ENCODE assay signal across 19 mouse cellular contexts in the genomic region with DNA sequence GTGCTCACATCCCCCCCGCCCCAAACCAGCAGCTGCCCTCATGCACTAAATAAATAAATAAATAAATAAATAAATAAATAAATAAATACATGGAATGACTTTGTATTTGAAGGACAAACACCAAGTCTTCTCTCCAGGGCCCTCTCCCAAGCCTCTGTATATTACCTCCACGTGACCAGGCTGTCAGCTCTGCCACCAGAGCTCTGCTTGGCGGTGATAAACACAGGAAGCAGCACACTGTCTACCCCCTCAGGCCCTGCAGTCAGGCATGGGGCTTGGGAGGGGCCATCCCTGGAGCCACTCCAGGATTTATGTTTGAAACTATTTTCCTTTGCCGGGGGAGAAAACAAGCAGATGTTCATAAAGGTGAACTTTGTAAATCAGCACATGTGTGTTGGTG.
DNase-seq lines count a peak whose midpoint lies in the region; ATAC-seq and TF ChIP-seq lines count a peak whose summit lies in the region.
"Had no signal": no experiment of that assay in that cellular context is flagged by ENCODE, and none has a peak within 500 bp of the region (broad histone marks: within the 10 kb centered on the region; RNA-seq: fewer than 3 reads in every experiment).

No protein-coding gene starts in this region.

- TF ChIP-seq POLR2A in kidney, adult 2 months (IDR thresholded peaks at IDR 0.05; ENCODE audit: low read depth, low read length) = no peak
- no peak for TF ChIP-seq POLR2A in lung, adult 2 months (IDR thresholded peaks at IDR 0.05; ENCODE audit: borderline replicate concordance, extremely low read depth, low read depth, low read length)

- no peak overlapping the region for H3K27ac ChIP-seq in intestine, embryonic 14.5 days (ENCODE audit: low read depth)
- H3K27ac ChIP-seq in intestine, embryonic 16.5 days (ENCODE audit: low read length) = no peak overlapping the region
- H3K27ac ChIP-seq in kidney, adult 2 months (ENCODE audit: insufficient read depth, low read depth, low read length) = no peak overlapping the region
- H3K27ac ChIP-seq in lung, embryonic 16.5 days (ENCODE audit: low read length) = no peak overlapping the region
- H3K27ac ChIP-seq: embryonic facial prominence, embryonic 13.5 days; forebrain, embryonic 12.5 days; hindbrain, embryonic 10.5 days had no signal

- H3K4me2 ChIP-seq in intestine, embryonic 14.5 days (ENCODE audit: low read length) = no peak overlapping the region
- no peak overlapping the region for H3K4me2 ChIP-seq in intestine, embryonic 16.5 days (ENCODE audit: low read depth, low read length)
- no peak overlapping the region for H3K4me2 ChIP-seq in lung, embryonic 16.5 days (ENCODE audit: low read depth, low read length)
- H3K4me2 ChIP-seq: embryonic facial prominence, embryonic 13.5 days; forebrain, embryonic 12.5 days; heart, embryonic 11.5 days had no signal

- H3K4me3 ChIP-seq in intestine, embryonic 14.5 days (ENCODE audit: low read depth, low read length) = no peak overlapping the region
- no peak overlapping the region for H3K4me3 ChIP-seq in intestine, embryonic 16.5 days (ENCODE audit: low read length)
- no peak overlapping the region for H3K4me3 ChIP-seq in kidney, adult 2 months (ENCODE audit: insufficient read depth, low read depth, low read length)
- no peak overlapping the region for H3K4me3 ChIP-seq in lung, embryonic 16.5 days (ENCODE audit: low read length)
- no peak overlapping the region for H3K4me3 ChIP-seq in lung, adult 2 months (replicated peaks; ENCODE audit: extremely low read depth, low read depth, low read length)
- H3K4me3 ChIP-seq: embryonic facial prominence, embryonic 13.5 days; forebrain, embryonic 12.5 days; hindbrain, embryonic 10.5 days had no signal

- TF ChIP-seq CTCF in kidney, adult 2 months (conservative IDR thresholded peaks at IDR 0.05; ENCODE audit: insufficient read depth, insufficient read length, low read depth, low read length) = no peak
- TF ChIP-seq CTCF in lung, adult 2 months (IDR thresholded peaks at IDR 0.05; ENCODE audit: insufficient read depth, low read length) = no peak

- H3K9ac ChIP-seq in intestine, embryonic 14.5 days (ENCODE audit: low read length) = no peak overlapping the region
- no peak overlapping the region for H3K9ac ChIP-seq in intestine, embryonic 16.5 days (ENCODE audit: low read depth, low read length)
- no peak overlapping the region for H3K9ac ChIP-seq in lung, embryonic 16.5 days (ENCODE audit: low read length)
- H3K9ac ChIP-seq: embryonic facial prominence, embryonic 13.5 days; forebrain, embryonic 12.5 days had no signal

- WGBS in intestine, embryonic 14.5 days = 28% methylated on average over 4 of the region's 4 CpGs
- 34% methylated on average over 4 of the region's 4 CpGs for WGBS in intestine, embryonic 16.5 days
- 51% methylated on average over 4 of the region's 4 CpGs for WGBS in kidney, adult 2 months
- WGBS in lung, embryonic 16.5 days = 28% methylated on average over 4 of the region's 4 CpGs
- WGBS in lung, adult 2 months = 31% methylated on average over 4 of the region's 4 CpGs

- H3K9me3 ChIP-seq in intestine, embryonic 14.5 days (ENCODE audit: control insufficient read depth, low read length) = no peaks in the 10 kb centered on the region
- H3K9me3 ChIP-seq in intestine, embryonic 16.5 days (ENCODE audit: control insufficient read depth, low read length) = peaks cover 4% of the 10 kb centered on the region; the same call in 1 of the 2 replicates
- H3K9me3 ChIP-seq in lung, embryonic 16.5 days (ENCODE audit: control insufficient read depth, low read length) = no peaks in the 10 kb centered on the region
- H3K9me3 ChIP-seq: embryonic facial prominence, embryonic 13.5 days; forebrain, embryonic 12.5 days; hindbrain, embryonic 10.5 days had no signal

- no peaks in the 10 kb centered on the region for H3K27me3 ChIP-seq in intestine, embryonic 14.5 days (replicated peaks; ENCODE audit: control insufficient read depth, insufficient read depth, low read length)
- no peaks in the 10 kb centered on the region for H3K27me3 ChIP-seq in intestine, embryonic 16.5 days (replicated peaks; ENCODE audit: control insufficient read depth, insufficient read depth, low read length)
- no peaks in the 10 kb centered on the region for H3K27me3 ChIP-seq in kidney, adult 2 months (replicated peaks; ENCODE audit: control insufficient read depth, insufficient read depth, low read length)
- H3K27me3 ChIP-seq in lung, embryonic 16.5 days (ENCODE audit: control insufficient read depth, insufficient read depth, low read depth, low read length) = no peaks in the 10 kb centered on the region
- H3K27me3 ChIP-seq: embryonic facial prominence, embryonic 13.5 days; forebrain, embryonic 12.5 days had no signal

- H3K36me3 ChIP-seq in intestine, embryonic 14.5 days (ENCODE audit: control insufficient read depth, insufficient read depth, low read length) = no peaks in the 10 kb centered on the region
- no peaks in the 10 kb centered on the region for H3K36me3 ChIP-seq in intestine, embryonic 16.5 days (ENCODE audit: control insufficient read depth, insufficient read depth, low read length)
- no peaks in the 10 kb centered on the region for H3K36me3 ChIP-seq in kidney, adult 2 months (ENCODE audit: control insufficient read depth, insufficient read depth, low read length)
- H3K36me3 ChIP-seq in lung, embryonic 16.5 days (ENCODE audit: control insufficient read depth, insufficient read depth, low read length) = no peaks in the 10 kb centered on the region
- H3K36me3 ChIP-seq: embryonic facial prominence, embryonic 13.5 days; forebrain, embryonic 12.5 days; hindbrain, embryonic 10.5 days had no signal

- H3K4me1 ChIP-seq in intestine, embryonic 14.5 days (replicated peaks; ENCODE audit: control insufficient read depth, insufficient read depth, low read length) = peaks cover 5% of the 10 kb centered on the region; the same call in 1 of the 2 replicates
- H3K4me1 ChIP-seq in intestine, embryonic 16.5 days (ENCODE audit: control insufficient read depth, insufficient read depth, low read length) = no peaks in the 10 kb centered on the region
- no peaks in the 10 kb centered on the region for H3K4me1 ChIP-seq in kidney, adult 2 months (ENCODE audit: control insufficient read depth, insufficient read depth, low read length)
- H3K4me1 ChIP-seq in lung, embryonic 16.5 days (replicated peaks; ENCODE audit: control insufficient read depth, insufficient read depth, low read length) = no peaks in the 10 kb centered on the region
- H3K4me1 ChIP-seq in lung, adult 2 months (ENCODE audit: control insufficient read depth, insufficient read depth, low read length) = no peaks in the 10 kb centered on the region

- no peak for DNase-seq in intestine, embryonic 14.5 days (ENCODE audit: low spot score)
- peak; percentile 18 for DNase-seq in kidney, postnatal 10 days
- no peak for DNase-seq in kidney, adult 2 months
- no peak for DNase-seq in lung, adult 2 months
- DNase-seq in yolk sac, embryonic 10.5 days (ENCODE audit: low spot score) = peak; percentile 8
- DNase-seq in spleen, adult 18-20 months = no peak
- DNase-seq: adrenal gland, adult 2 months; cerebellum, adult 11 months; cerebellum, adult 8-10 months; cerebellum, postnatal 14 days; gastrocnemius, postnatal 10 days; heart, adult 18-20 months had no signal

- 0 out of 2 replicates have a peak, but pooled peaks have one; percentile 62 for ATAC-seq in intestine, embryonic 14.5 days (replicated peaks; ENCODE audit: low FRiP score, low TSS enrichment, low read depth)
- ATAC-seq in intestine, embryonic 16.5 days = no peak
- 0 out of 2 replicates have a peak, but pooled peaks have one; percentile 59 for ATAC-seq in lung, embryonic 16.5 days (ENCODE audit: low read depth)
- ATAC-seq: forebrain, embryonic 16.5 days had no signal

Comparison
In these comparisons a context has a peak if more than half of its experiments do, and no peak if none do; other contexts are left out.
1. DNase-seq: peak in kidney, postnatal 10 days (single experiment) and yolk sac, embryonic 10.5 days (single experiment); none in intestine, embryonic 14.5 days (single experiment), kidney, adult 2 months (single experiment), lung, adult 2 months (single experiment) and spleen, adult 18-20 months (0 of 2).